Mouse (Mus musculus) myocyte (in vitro differentiated cells): ENCODE data around the gene Aup1.

Experiments
- MYOD1 ChIP-seq, 3 experiments: IDR thresholded peaks; one replicate each; pipeline ENCODE4 v1.6.1; 2011; ENCODE audit warnings: control low read depth in 2 of 3, low read depth in 2 of 3, mild to moderate bottlenecking in 2 of 3, moderate library complexity in 1 of 3; ENCODE audit not compliant: insufficient read length in 2 of 3, control insufficient read depth in 1 of 3
- POLR2A ChIP-seq: IDR thresholded peaks from one replicate; pipeline ENCODE4 v1.6.1; 2011; ENCODE audit warnings: low read depth, mild to moderate bottlenecking, control low read depth, moderate library complexity; ENCODE audit not compliant: insufficient read length

DNA sequence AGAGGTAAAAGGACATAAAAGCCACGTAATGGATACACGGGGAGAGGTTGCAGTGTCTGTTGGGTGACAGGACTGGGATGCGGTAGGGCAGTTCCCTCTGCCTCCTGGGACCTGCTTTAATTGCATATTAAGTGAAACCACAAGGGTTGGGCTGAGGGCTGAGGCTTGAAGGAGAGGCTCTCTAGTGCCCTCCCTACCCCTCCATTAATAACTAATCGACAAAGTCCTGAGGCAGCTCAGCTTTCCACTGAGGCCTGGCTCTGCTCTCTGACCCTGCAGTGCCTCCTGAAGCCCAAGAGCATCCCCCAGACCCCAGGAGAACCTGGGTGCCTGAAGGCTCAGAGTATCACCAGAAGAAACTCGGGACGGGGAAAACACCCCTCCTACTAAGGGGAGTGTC is 30.2 kb downstream of the Aup1 start:
- TF ChIP-seq POLR2A (no peak), MYOD1 (IDR thresholded peaks at IDR 0.05; ENCODE audit: control insufficient read depth in 1 of 3, insufficient read length in 2 of 3, low read depth in 2 of 3) (no peak)
